Mouse (Mus musculus): ENCODE data around the gene Ahrr. TPM values are rescaled to one million over a fixed set of nuclear protein-coding genes. Genes with fewer than 3 reads are reported as not detected.

The Ahrr gene
- 1 to 10 TPM in 1 of 2 experiments, under 1 TPM in 1; 0.81 to 2.3 TPM for total RNA-seq (2021)
- long read RNA-seq, experiment 1, partial matches to known transcripts, result 0 of 2 reads
- long read RNA-seq, experiment 1, other reads (novel, unspliced or antisense), result 2 of 2 reads
- long read RNA-seq, experiment 2, partial matches to known transcripts, result 0 of 3 reads
- long read RNA-seq, experiment 2, other reads (novel, unspliced or antisense), result 3 of 3 reads

- peak; percentile 81 for DNase-seq
Measured at GRCm38 (mm10) chr13:74292167-74292566, at the start of gene Ahrr. Ahrr (minus strand) TSS chr13:74292331.

GRCm38 (mm10) chr13:74341036-74341435 is 48.9 kb upstream of the Ahrr start:
- peak; percentile 48 for DNase-seq

DNA sequence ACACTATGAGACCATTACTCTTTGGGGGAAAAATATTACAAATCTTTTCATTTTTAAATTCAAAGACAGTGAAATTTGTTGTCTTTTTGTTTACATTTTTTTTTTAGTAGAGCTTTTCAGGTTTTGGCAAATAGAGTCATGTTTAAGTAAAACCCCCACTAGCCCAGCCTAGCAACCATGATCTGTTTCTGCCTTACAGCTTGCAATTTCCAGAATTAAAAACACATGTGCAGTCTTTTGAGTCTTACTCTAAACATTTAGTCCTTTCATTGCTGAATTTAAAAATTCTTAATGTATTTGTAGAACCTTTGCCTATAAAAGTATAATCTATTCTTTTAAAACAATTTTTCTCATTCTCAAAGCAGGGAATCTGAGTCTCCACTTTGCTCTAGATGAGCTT is 37.2 kb upstream of the Ahrr start:
- DNase-seq, result no peak

DNA sequence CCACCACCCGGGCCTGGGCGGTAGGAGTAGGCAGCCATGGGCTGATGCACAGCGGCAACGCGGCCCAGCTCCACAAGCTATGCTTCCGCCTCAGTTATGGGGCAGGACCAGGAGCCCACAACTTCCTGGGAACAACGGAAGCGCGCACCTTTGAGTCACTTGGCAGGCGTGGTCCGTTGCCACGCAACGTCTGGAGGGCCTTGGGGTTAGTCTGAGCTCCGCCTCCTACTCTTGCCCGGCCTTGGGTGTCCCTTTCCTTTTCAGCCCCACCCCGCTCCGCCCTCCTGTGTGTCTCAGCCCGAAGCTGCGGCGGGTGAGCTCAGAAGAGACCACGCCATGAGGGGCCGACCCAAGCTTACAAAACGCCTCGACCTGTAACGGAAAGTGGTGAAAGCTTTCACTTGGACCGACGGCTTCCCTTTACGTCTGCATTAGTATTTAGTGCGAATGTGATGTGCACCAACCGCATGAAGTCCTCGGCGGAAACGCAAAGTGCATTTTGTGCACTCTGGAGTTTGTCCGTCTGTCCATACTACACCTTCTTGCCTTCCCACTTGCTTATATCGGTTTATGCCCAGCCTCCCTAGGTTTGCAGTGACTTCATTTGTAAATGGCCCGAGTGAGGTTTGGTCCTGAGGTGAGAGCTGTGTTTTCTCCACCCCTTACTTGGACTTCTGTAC is 25.2 kb upstream of the Ahrr start, which contains the start of gene Pdcd6:
Gene Pdcd6, minus strand, starts transcription at position 411 of the 680 bp plus-strand sequence.
- DNase-seq, result peak; percentile 95

DNA sequence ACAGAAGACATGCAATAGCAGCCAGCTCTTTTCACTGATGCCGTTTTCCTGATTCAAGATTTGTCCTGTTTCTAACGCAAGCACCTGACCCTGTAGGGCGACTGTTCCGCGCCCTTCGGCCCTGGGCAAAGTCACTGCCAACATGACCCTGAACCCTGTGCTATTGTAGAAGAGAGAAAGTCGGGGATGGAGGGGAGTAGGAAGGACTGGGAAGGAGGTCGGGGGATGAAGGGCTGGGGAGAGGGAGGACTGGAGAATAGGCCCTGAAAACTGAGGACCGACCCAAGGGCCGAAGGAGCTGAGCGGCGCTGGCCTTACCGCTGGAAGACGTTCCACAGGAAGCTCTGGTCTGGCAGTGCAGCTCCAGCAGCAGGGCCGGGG is 24.6 kb upstream of the Ahrr start:
- DNase-seq, result no peak

DNA sequence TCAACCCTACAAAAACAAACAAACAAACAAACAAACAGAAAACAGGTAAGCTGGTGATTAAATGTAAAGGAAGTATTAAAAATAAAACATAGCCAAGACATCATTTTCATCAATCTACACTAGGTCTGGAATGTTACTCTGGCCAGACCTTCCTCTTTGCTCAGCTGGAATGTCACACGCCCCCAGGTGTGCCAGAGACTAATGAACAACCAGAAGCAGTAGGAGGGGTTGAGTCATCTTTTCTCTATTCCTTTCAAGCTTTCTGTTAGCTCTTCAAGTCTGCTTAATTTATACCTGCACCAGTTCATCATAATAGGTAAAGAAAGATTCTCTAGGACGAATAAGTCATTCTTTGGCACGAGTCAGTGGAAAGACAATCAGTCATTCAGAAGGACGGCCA is 24.3 kb upstream of the Ahrr start:
- no peak for DNase-seq

GRCm38 (mm10) chr13:74314616-74315015 is 22.5 kb upstream of the Ahrr start:
- no peak for DNase-seq

GRCm38 (mm10) chr13:74305780-74306179 is 13.6 kb upstream of the Ahrr start:
- no peak for DNase-seq

DNA sequence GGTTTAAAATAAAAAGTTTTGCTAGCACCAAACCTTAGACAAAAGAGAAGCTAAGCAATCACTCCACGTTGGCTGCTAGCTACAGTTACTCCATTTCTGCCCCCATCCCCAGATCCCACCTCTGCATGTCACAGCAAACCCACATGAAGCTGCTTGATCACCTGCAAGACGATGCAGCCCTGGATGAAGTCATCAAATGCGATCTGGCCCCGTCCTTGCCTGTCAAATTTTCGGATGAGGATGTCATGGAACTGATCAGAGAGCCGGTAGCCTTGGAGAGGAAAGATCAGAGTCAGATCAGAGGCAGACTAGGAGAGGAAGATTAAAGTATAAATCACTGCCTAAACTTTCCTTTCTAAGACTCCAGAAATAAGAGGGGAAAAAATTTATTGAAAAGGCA is 13.2 kb upstream of the Ahrr start:
- peak; percentile 9 for DNase-seq

DNA sequence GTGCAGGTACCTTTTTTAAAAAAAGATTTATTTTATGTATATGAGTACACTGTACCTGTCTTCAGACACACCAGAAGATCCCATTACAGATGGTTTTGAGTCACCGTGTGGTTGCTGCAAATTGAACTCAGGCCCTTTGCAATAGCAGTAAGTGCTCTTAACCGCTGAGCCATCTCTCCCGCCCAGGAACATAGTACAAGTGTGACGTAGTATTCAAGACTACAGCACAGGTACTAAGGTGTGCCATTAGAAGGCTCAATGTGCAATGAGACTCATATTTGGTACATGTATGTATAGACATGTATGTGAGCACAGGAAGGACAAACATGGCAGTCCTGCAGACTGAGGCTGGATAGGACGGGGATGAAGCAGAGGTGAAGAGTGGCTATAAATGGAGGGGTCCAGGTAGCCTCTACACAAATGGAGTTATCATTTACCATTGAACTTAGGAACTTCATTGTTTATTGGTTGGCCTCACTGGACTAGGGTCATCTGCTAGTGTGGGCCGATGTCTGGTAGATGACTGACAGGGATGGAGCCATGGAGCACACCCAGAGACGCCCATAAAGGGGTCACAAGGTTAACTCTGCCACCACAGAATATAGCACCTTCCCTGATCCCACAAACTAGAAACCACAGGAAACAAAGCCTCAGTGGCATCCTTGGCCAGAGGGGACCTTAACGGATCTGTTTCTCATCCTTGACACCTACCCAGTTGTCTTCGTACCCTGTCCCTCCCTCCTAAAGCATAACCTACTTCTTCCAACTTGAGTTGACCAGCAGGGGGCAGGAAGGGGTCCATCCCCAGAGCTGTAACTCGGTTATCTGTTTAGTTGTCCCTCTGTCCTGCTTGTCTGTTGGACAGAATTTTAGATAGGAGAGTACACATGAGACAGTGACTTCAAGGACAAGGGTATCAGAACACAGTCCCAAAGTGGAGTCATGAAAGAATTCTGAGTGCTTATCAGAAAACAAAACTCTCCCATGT is 10.2 kb upstream of the Ahrr start:
- peak; percentile 11 for DNase-seq

DNA sequence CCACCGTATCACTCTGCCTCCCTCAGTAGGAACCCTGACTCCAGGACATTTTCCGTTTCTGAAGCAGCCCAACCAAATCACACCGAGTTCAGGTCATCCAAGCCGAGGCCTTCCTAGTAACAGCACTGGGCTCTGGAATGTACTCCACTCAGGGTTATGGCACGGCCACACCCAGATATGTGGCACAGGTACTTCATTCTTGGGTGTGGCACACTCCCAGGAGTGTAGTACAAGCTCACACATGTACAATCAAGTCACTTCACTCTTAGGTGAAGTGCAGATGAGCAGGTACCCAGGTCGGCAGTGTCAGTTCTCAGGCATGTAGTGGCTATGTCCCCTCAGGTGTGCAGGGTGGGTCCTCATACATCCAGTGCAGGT is 9.5 kb upstream of the Ahrr start:
- no peak for DNase-seq

- peak; percentile 82 for DNase-seq
Measured at GRCm38 (mm10) chr13:74300925-74301606, 8.9 kb upstream of the Ahrr start.

DNA sequence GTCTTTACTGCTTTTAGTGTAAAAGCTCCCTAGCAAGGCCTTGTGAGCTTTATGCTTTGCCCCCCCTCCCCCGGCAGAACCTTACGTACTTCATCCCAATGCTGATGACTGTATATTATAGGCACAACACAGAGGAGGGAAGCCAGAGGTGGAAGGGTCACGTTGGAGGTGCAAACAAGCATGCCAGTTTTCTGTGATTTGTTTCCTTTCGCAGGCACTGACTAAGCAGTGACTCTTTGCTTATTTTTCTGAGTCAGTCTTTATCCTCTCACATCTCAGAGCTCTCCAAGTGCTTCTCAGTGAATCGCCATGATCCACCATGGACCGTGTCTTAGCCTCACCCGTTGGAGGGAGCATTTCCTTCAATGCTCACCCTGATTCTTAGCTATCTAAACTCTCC is 4.2 kb upstream of the Ahrr start:
- DNase-seq, result no peak

GRCm38 (mm10) chr13:74289646-74290045 is 2.5 kb downstream of the Ahrr start:
- DNase-seq, result no peak

GRCm38 (mm10) chr13:74282299-74282698 is 9.8 kb downstream of the Ahrr start:
- DNase-seq, result no peak

DNA sequence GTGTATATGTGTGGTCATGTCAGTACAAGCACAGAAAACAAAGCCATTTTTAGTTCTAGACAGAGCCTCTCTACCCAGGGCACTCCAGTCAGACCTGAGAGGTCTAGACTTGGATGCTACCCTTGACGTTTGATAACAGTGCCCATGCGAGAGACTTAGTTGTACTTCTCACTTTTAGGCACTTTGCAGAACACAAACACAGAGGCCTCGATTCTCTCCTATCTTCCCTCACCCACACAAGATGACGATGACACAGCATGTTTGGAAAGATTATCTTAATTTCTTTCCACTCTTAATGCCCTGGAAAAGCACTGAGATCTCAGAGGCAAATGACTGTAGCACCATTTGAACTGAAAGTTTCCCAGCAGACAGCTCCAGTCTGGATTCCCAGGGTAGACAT is 16.4 kb downstream of the Ahrr start:
- no peak for DNase-seq

- DNase-seq, result peak; percentile 67
Measured at GRCm38 (mm10) chr13:74260231-74260992, 31.7 kb downstream of the Ahrr start.

DNA sequence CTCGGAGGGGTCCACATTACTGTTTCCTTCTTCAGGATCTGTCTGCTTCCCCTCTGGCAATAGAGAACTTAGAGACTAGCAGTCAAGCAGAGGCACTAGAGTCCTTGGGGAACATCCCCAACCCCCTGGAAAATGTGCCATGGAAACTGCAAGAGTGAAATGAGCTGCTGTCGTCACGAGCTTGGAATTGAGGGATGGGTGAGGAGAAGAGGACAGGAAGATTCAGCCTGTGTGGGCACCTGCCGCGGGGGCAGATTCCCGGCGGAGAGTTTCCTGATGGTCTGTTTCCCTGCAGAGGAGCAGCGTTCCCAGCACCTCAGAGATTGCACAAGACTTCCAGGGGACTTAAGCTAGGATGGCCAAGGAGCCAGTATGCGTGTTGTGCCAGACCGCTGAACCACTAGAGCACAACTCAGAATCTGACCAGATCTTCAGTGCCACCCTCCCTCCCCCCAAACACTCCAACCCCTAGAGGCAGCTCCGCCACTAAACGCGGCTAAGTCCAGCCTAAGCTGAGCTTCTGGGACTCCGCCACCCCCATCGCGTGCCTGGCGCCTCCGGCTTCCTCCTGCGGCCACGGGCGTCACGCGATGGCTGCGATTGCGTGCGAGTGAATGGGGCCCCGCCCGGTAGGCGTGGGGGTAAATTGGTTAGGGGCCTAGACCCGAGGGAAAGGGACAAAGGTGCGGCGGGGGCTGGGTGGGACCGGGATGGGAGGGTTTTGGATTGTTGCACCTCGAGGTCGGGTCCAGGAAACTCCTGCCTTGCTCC is 32.5 kb downstream of the Ahrr start:
- DNase-seq, result peak; percentile 80

DNA sequence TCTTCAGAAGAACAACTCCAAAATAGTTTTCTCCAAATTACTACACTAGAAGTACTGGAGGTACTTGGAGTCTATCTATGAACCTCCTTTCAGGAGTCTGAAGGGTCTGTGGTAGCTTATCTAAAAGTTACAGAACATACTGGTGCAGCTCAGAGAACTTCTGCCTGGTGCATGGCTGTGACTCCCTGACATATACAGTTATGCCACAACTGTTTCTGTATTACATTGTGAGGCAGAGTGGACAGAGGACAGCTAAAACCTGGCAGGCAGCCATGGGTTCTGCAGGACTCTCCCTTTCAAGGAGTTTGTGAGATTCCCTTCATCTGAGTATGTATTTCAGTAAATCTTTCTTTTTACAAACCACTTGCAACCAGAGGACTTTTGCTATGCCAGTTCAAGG is 45.6 kb downstream of the Ahrr start:
- peak; percentile 59 for DNase-seq

GRCm38 (mm10) chr13:74245899-74246231 is 46.3 kb downstream of the Ahrr start:
- DNase-seq, result no peak
